Mouse (Mus musculus) frontal cortex, postnatal 36 days (tissue): Measurements from ENCODE around the gene Chic1.

Experiments
- DNase-seq, 2 experiments: peaks; one replicate each; pipeline ENCODE4 v3.0.0; 2022; ENCODE audit warnings: low spot score in 2 of 2

The Chic1 gene

GRCm38 (mm10) chrX:103356287-103356686, at the start of gene Chic1:
Gene Chic1 (plus strand): TSS chrX:103356476.
- DNase-seq, result peak; percentile 75 to 80

DNA sequence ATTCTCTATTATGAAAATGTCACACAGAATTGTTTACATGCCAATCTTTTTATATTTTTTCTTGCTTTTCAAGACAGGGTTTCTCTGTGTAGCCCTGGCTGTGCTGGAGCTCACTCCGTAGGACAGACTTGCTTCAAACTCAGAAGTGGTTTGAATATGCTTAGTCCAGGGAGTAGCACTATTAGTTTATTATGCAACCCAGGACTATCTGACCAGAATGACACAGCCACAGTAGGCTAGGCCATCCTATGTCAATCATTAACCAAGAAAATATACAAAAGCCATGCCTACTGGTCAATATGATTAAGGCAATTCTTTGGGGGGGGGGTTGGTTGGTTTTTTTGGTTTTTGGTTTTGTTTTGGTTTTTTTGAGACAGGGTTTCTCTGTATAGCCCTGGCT, 48.0 kb upstream of the Chic1 start:
- DNase-seq, result no peak

DNA sequence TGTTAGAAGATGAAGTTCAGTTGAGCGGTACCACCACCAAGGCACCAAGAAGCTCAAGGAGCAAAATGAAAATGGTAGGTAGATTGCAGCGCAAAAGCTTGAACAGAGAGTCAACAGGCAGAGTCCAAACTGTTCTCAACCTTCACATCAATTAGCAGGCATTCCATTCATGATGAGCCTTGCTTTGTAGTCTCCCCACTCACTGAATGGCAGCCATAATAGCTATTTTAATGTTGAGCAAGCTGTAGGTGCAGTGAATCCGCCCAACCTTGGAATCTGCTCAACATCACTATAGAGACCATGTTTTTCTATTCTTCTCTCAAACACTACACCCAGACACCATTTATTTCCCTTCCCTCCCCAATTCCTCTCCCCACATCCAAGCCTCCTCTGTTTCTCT, 44.6 kb upstream of the Chic1 start:
- DNase-seq, result no peak

GRCm38 (mm10) chrX:103314146-103314545, 42.1 kb upstream of the Chic1 start:
- DNase-seq, result no peak

- DNase-seq, result no peak
Observed at GRCm38 (mm10) chrX:103321146-103321545, 35.1 kb upstream of the Chic1 start, which contains the start of gene Cdx4. Gene Cdx4 (plus strand): TSS chrX:103321398.

DNA sequence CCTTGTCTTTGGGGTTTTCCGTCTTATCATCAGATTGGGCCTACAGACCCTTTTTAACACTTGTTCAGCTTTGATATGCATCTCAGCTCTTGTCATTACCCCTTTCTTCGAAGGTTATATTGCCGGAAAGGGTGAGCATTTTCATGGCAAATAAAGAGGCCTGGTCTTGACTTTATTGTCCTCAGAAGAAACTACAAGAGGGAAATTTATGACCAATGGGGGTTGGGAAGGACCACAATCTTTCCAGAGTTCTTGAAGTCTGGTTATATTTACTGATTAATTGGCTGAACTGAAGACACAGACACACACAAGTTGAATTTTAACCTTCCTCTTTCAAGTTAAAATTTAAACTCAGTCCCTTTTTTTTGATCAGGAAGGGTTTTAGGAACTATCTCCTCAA, 30.4 kb upstream of the Chic1 start:
- DNase-seq, result no peak

- DNase-seq, result no peak
Observed at GRCm38 (mm10) chrX:103329386-103329785, 26.9 kb upstream of the Chic1 start.

DNA sequence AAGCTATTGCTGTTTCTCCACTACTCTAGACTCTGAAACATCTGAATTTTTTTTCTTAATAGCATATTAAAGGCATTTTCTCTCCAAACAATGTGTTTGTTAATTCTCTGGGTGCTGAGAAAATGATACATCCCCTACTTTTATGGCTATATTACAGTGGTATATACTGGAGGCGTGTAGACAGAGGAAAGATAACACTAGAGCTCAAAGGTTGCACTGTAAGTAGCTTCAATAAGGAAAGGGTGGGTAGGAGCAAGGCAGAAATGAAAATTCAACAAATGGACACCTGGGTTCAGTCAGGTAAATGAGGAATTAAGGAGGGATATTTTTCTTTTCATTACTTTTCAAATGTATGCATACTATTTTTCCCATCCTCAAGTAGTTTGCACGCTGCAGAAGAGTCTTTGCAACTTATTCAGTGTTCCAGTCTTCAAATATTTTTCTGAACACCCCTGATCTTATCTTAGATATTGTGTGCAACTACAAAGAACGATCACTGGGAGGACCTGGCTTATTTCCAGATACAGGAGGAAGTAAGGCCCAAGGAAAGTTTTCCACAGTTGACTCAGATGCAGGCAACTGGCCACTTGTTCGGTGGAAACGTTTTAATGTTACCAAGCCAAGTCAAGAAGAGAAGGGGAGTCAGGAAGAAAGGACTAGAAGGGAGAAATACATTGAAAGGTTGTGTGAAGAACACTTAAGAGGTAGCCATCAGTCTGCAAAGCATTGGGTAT, 25.0 kb upstream of the Chic1 start:
- DNase-seq, result no peak

DNA sequence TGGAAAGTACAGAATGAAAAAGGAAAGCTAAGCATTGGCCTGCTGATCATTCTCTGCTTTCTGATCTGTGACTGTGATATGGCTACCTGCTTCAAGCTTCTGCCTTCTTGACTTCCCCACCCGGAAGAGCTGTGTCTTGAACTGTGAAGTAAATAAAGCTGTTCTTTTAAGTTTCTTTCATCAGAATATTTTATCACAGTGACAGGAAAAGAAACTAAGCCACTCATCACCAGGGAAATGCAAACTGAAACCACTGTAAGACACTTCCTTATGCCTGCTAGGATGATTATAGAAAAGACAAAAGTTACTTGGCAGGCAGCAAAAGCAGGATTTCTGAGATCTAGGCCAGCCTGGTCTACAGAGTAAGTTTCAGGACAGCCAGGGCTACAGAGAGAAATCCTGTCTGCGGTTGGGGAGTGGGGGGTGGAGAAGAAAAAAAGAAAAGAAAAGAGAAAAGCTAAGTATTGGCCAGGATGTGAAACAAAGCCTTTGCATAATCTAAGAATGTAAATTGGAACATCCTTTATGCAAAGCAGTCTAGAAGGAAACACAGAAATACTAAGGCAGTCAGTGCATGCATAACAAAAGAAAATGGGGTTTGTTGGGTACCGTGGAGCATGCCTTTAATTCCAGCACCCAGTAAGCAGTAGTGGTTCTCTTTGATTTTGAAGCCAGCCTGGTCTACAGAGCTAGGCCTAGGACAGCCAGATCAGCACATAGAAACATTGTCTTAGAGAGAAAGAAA, 14.7 kb upstream of the Chic1 start:
- DNase-seq, result no peak

DNA sequence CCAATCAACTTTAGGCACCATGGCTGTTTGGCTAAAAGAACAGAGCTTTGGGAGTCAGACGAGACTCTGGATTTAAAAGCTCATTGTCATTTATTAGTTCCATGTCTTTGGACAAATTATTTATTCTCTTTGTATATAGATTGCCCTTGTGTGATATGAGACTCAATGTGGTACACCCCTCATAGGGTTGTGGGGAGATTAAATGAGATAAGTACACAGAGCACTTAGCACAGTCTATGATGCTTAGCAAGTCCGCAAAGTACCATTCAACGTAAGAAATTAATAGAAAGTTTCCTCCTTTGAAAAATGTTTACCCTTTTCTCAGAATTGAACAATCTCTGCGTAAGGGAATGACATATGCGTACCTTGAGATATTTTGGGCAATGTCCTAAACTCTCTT, 492 bp upstream of the Chic1 start:
- no peak for DNase-seq

DNA sequence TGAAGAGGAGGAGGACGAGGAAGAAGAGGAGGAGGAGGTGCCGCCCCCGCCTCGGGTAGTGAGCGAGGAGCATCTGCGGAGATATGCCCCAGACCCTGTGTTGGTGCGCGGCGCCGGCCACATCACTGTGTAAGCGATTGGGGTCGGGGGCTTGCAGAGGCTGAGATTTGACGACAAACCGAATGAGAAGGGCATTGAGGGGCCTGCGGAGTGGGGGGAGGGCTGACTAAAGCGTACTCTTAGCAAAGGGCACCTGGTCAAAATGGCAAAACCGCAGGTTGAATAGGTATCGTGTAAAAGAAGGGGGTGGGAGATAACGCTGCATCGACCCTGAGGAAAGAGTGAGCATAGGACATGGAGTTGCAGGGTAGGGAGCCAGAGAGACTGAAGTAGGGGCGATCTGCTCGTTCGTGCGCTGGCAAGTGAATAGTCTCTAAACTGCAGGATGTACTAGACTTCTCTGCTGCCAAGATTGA, 523 bp downstream of the Chic1 start:
- peak; percentile 6 to 14 for DNase-seq

DNA sequence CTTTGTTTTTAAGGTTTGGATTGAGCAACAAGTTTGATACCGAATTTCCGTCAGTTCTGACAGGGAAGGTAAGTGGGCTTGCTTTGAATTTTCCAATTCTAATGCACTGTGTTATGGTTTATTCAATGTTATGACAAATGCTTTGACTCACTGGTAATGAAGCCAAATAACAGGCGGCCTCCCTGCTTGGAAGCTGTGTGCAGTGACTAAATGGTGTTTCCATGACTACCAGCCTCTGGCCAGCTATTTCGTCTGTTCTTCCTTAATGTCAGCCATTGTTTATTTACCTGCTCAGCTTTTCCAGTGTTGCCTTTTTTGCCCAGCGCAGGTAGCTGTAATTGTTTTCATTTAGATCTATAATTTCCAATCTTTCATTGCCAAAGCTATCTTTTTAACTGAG, 9.9 kb downstream of the Chic1 start:
- peak in 1 of 2 experiments; percentile 6 for DNase-seq

DNA sequence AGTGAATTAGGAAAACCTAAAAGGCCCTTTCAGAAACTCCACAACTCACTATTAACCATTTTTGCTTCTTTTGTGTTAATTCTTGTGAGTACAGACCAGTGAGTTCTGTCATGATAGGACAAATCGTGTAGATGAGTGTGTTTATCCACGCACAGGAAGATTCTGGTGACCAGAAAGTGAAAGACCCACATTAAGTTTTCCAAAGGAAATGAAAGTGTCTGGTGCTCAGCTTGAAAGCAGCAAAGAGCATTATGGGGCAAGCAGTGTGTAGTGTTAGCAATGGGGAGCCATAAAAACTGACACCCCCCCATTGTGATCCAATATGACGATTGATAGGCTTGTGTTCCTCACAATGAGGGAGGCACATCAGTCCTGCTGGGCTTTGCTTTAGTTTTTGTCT, 12.4 kb downstream of the Chic1 start:
- no peak for DNase-seq

GRCm38 (mm10) chrX:103371221-103371620, 14.9 kb downstream of the Chic1 start:
- DNase-seq, result no peak

DNA sequence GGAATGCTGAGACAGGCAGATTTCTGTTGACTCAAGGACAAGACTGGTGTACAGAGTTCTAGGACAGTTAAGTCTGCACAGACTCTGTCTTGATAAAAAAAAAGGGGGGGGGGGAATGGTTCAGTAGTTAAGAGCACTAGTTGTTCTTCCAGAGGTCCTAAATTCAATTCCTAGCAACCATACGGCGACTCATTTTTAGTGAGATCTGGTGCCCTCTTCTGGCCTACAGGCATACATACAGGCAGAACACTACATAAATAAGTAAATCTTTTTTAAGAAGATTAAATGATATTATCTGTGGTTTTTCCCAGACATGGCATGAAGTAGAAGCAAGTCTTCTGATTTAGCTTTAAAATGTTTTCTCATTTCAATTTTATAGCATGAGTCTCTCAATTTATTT, 15.4 kb downstream of the Chic1 start:
- DNase-seq, result no peak

DNA sequence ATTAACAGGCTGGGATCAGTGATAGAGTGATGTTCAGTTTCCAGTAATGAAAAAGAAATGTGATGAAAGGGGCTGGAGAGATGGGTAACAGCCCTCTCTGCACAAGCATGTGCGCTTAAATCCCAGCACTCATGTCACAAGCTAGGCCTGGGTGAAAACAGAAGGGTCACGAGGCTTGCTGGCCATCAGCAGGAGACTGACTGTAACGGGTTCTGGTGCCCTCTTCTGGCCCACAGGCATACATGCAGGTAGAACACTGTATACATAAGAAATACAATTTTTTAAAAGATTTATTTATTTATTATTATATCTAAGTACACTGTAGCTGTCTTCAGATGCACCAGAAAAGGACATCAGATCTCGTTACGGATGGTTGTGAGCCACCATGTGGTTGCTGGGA, 18.0 kb downstream of the Chic1 start:
- no peak for DNase-seq

GRCm38 (mm10) chrX:103384528-103384927, 28.3 kb downstream of the Chic1 start:
- DNase-seq, result no peak

- peak in 1 of 2 experiments; percentile 10 for DNase-seq
Observed at GRCm38 (mm10) chrX:103388131-103388530, 31.9 kb downstream of the Chic1 start.

DNA sequence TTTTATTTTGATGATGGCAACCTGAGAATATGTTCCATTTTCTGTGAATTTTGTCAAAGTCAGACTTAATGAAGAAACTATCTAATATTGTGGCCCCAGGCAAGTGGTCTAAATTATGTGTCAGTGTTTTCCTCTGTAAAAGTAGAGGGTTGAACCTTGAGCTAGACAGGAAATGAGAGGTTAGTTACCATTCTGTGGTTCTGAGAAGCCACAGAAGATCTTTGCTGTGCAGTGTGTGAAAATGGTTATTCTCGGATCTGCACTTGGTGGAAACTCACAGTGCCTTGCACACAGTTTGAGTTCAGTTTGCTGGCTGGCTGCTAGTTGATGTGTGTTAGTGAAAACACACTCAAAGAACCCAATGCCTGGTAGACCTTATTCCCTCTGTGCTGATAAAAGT, 37.6 kb downstream of the Chic1 start:
- DNase-seq, result no peak

DNA sequence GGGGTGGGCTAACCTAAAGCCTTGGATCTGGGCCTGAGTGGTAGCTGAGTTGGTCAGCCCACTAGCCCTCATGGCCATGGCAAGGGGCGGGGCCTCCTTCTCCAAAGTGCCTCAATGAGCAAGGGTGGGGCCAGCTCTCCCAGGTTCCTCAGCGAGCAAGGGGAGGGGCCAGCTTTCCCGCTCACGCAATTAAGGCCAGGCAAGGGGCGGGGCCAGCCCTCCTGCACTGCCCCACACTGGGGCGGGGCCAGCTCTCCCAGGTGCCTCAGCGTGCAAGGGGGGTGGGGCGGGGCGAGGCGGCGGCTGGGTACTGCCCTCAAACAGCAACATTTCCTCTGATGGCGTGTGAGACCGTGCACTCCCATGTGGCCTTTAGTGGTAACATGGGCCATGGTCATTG, 48.7 kb downstream of the Chic1 start:
- DNase-seq, result no peak

DNA sequence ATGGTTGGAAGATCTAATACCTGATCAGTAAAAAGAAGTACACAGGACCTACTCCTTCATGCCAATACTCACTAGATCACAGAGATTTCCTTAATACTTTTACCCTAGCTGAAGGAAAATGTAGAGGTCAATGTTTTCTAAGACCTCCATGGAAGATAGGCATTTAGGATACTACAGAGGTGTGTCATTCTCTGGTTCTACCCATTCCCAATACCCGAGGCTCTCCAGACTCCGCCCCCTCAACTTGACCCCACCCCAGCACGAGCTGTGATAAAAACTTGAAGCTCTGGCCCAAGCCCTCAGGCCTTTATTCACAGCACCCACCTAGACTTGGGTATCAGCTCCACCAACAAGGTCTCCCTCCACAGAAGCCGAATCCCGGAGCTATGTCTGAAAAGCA, 57.9 kb downstream of the Chic1 start, which contains the start of gene Tsx:
Tsx (plus strand) TSS at position 301 of the 400 bp plus-strand sequence.
- DNase-seq, result no peak

DNA sequence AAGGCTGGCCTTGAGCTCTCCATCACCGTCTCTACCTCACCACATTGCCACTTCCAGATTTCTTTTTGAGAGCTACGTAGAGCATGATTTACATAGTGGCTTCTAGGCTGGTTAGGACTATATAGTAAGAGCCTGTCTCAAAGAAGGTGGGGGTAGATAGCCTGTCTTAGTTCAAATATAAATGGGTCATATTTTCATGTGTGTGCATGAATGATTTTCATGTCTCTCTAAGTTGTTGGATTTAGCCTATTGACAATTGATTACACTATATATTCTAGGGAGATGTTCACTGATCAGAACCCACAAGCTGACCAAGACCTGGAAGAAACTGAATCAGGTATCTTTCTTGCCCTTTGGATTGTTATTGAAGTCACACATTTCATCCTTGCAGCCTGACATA, 65.4 kb downstream of the Chic1 start, which contains the start of gene Gm26992:
Gm26992 (plus strand) TSS at position 301 of the 400 bp plus-strand sequence.
- no peak for DNase-seq

GRCm38 (mm10) chrX:103427677-103428076, 71.4 kb downstream of the Chic1 start:
- no peak for DNase-seq
